Mouse (Mus musculus) heart, adult 8-10 months (tissue): ENCODE data around the gene Cep295. TPM values are rescaled to one million over a fixed set of nuclear protein-coding genes. Genes with fewer than 3 reads are reported as not detected.
"Not testable (repeated sequence)": the region's sequence is repeated elsewhere in the genome, so short reads cannot be mapped to it uniquely, and the experiment has no call there.

ENCODE experiments used
- DNase-seq: peaks from one replicate; pipeline ENCODE4 v3.0.0; 2022; ENCODE audit warnings: low spot score
- total RNA-seq, 4 experiments: library from RNA; stranded (reverse); gene quantifications; 2 replicates each; pipeline ENCODE4 v1.2.4; 2022

The Cep295 gene
- 1 to 10 TPM; 4.3 to 5.5 (median 5.3) TPM for total RNA-seq

GRCm38 (mm10) chr9:15357484-15358275 is at the start of gene Cep295:
Gene Cep295 (minus strand): TSS chr9:15357788.
- peak; percentile 94 for DNase-seq

- no peak for DNase-seq
These were observed 40.0 kb upstream of the Cep295 start for GRCm38 (mm10) chr9:15397591-15397990.

- DNase-seq: no peak
These were observed 37.9 kb upstream of the Cep295 start for GRCm38 (mm10) chr9:15395353-15395942.

- no peak for DNase-seq
These were observed 29.6 kb upstream of the Cep295 start for GRCm38 (mm10) chr9:15387075-15387643.

- DNase-seq: no peak
These were observed 26.7 kb upstream of the Cep295 start for GRCm38 (mm10) chr9:15384266-15384665.

GRCm38 (mm10) chr9:15366260-15366659 is 8.7 kb upstream of the Cep295 start:
- DNase-seq: no peak

- DNase-seq: no peak
These were observed 8.3 kb upstream of the Cep295 start for GRCm38 (mm10) chr9:15365856-15366255.

GRCm38 (mm10) chr9:15364843-15365242 is 7.3 kb upstream of the Cep295 start:
- DNase-seq: no peak

- DNase-seq: no peak
These were observed 588 bp downstream of the Cep295 start for GRCm38 (mm10) chr9:15356916-15357483.

GRCm38 (mm10) chr9:15349925-15350324 is 7.7 kb downstream of the Cep295 start:
- DNase-seq: no peak

- DNase-seq: no peak
These were observed 19.8 kb downstream of the Cep295 start for GRCm38 (mm10) chr9:15337776-15338175.

- DNase-seq: no peak
These were observed 39.3 kb downstream of the Cep295 start for GRCm38 (mm10) chr9:15318170-15318742.

GRCm38 (mm10) chr9:15317223-15318169 is 40.1 kb downstream of the Cep295 start:
- DNase-seq: no peak

- not testable (repeated sequence) for DNase-seq
These were observed 41.3 kb downstream of the Cep295 start for GRCm38 (mm10) chr9:15316296-15316695.

- no peak for DNase-seq
These were observed 43.0 kb downstream of the Cep295 start for GRCm38 (mm10) chr9:15314619-15315018.

GRCm38 (mm10) chr9:15313633-15314032 is 44.0 kb downstream of the Cep295 start:
- no peak for DNase-seq

GRCm38 (mm10) chr9:15312054-15312735 is 45.4 kb downstream of the Cep295 start:
- DNase-seq: no peak

- no peak for DNase-seq
These were observed 47.4 kb downstream of the Cep295 start for GRCm38 (mm10) chr9:15310179-15310578.

- DNase-seq: no peak
These were observed 48.2 kb downstream of the Cep295 start for GRCm38 (mm10) chr9:15309425-15309824.

- no peak for DNase-seq
These were observed 49.3 kb downstream of the Cep295 start for GRCm38 (mm10) chr9:15308254-15308653.
